Mouse (Mus musculus): ENCODE data around the gene Zfp12. TPM values are rescaled to one million over a fixed set of nuclear protein-coding genes. Genes with fewer than 3 reads are reported as not detected.

The Zfp12 gene
- total RNA-seq, 1 experiment: 8.6 TPM

GRCm38 (mm10) chr5:143226790-143227189 is 8.2 kb upstream of the Zfp12 start, which contains the start of gene Spdye4a:
Gene Spdye4a, minus strand, starts transcription at chr5:143226890.
- H3K4me3 ChIP-seq (ENCODE audit: insufficient read depth in 1 of 2, low read depth in 1 of 2, low read length in 2 of 2, poor library complexity in 1 of 2, severe bottlenecking in 1 of 2): no peak within 1 kb of the TSS
- in situ Hi-C loops (cut with MboI; ENCODE audit: low sequenced_read_pairs in 2 of 2, unreplicated experiment in 2 of 2): no loop called here
- H3K36me3 ChIP-seq (ENCODE audit: control insufficient read depth, insufficient read depth, low read length, poor library complexity, severe bottlenecking): no peaks in the 10 kb centered on the region
- H3K27ac ChIP-seq (ENCODE audit: insufficient read depth, low read depth, low read length, poor library complexity, severe bottlenecking): no peak within 1 kb of the TSS
- TF ChIP-seq HCFC1 (IDR thresholded peaks at IDR 0.05; ENCODE audit: borderline replicate concordance, insufficient read depth, low read length) (no peak), ZC3H11A (IDR thresholded peaks at IDR 0.05; ENCODE audit: borderline replicate concordance, low read depth, low read length) (no peak), ZNF384 (IDR thresholded peaks at IDR 0.05; ENCODE audit: low read depth, low read length) (no peak), CHD2 (IDR thresholded peaks at IDR 0.05; ENCODE audit: low read depth, low read length) (no peak), MAFK (IDR thresholded peaks at IDR 0.05; ENCODE audit: insufficient read depth, low read depth, low read length) (no peak)
- DNase-seq (ENCODE audit: low read depth, low spot score): no peak
- H3K9ac ChIP-seq (ENCODE audit: insufficient read depth, low read depth, low read length, poor library complexity, severe bottlenecking): no peak within 1 kb of the TSS
- H3K4me1 ChIP-seq (ENCODE audit: control insufficient read depth in 2 of 2, insufficient read depth in 2 of 2, low read length in 2 of 2, poor library complexity in 1 of 2): no peaks in the 10 kb centered on the region
- H3K9me3 ChIP-seq (ENCODE audit: control insufficient read depth, insufficient read depth, low read depth, low read length): no peaks in the 10 kb centered on the region

GRCm38 (mm10) chr5:143236036-143236435 is 1.1 kb downstream of the Zfp12 start:
- no peak for DNase-seq (ENCODE audit: low read depth, low spot score)
- Histone ChIP-seq H3K9ac (ENCODE audit: insufficient read depth, low read depth, low read length, poor library complexity, severe bottlenecking) (no peak overlapping the region), H3K4me1 (ENCODE audit: control insufficient read depth in 2 of 2, insufficient read depth in 2 of 2, low read length in 2 of 2, poor library complexity in 1 of 2) (peaks cover 0 to 2% of the 10 kb centered on the region in 2 experiments; a peak in 1 of 4 replicates), H3K27ac (ENCODE audit: insufficient read depth, low read depth, low read length, poor library complexity, severe bottlenecking) (no peak overlapping the region), H3K4me3 (ENCODE audit: insufficient read depth in 1 of 2, low read depth in 1 of 2, low read length in 2 of 2, poor library complexity in 1 of 2, severe bottlenecking in 1 of 2) (0 out of 4 replicates have a peak overlapping the region, but pooled peaks of 1 of the 2 experiments have one; percentile 66), H3K36me3 (ENCODE audit: control insufficient read depth, insufficient read depth, low read length, poor library complexity, severe bottlenecking) (peaks cover 1% of the 10 kb centered on the region; the same call in 1 of the 2 replicates), H3K9me3 (ENCODE audit: control insufficient read depth, insufficient read depth, low read depth, low read length) (no peaks in the 10 kb centered on the region)
- in situ Hi-C loops (cut with MboI; ENCODE audit: low sequenced_read_pairs in 2 of 2, unreplicated experiment in 2 of 2): no loop called here
- TF ChIP-seq CHD2 (IDR thresholded peaks at IDR 0.05; ENCODE audit: low read depth, low read length) (no peak), HCFC1 (IDR thresholded peaks at IDR 0.05; ENCODE audit: borderline replicate concordance, insufficient read depth, low read length) (no peak), ZNF384 (IDR thresholded peaks at IDR 0.05; ENCODE audit: low read depth, low read length) (no peak), MAFK (IDR thresholded peaks at IDR 0.05; ENCODE audit: insufficient read depth, low read depth, low read length) (no peak), ZC3H11A (IDR thresholded peaks at IDR 0.05; ENCODE audit: borderline replicate concordance, low read depth, low read length) (no peak)

- H3K4me1 ChIP-seq (ENCODE audit: control insufficient read depth in 2 of 2, insufficient read depth in 2 of 2, low read length in 2 of 2, poor library complexity in 1 of 2): no peaks in the 10 kb centered on the region
- H3K4me3 ChIP-seq (ENCODE audit: insufficient read depth in 1 of 2, low read depth in 1 of 2, low read length in 2 of 2, poor library complexity in 1 of 2, severe bottlenecking in 1 of 2): no peak overlapping the region
- no peak overlapping the region for H3K9ac ChIP-seq (ENCODE audit: insufficient read depth, low read depth, low read length, poor library complexity, severe bottlenecking)
- H3K27ac ChIP-seq (ENCODE audit: insufficient read depth, low read depth, low read length, poor library complexity, severe bottlenecking): no peak overlapping the region
- DNase-seq (ENCODE audit: low read depth, low spot score): no peak
- in situ Hi-C loops (cut with MboI; ENCODE audit: low sequenced_read_pairs in 2 of 2, unreplicated experiment in 2 of 2): no loop called here
- H3K9me3 ChIP-seq (ENCODE audit: control insufficient read depth, insufficient read depth, low read depth, low read length): no peaks in the 10 kb centered on the region
- peaks cover 40% of the 10 kb centered on the region for H3K36me3 ChIP-seq (ENCODE audit: control insufficient read depth, insufficient read depth, low read length, poor library complexity, severe bottlenecking)
- no peak for TF ChIP-seq CHD2 (IDR thresholded peaks at IDR 0.05; ENCODE audit: low read depth, low read length)
- no peak for TF ChIP-seq ZNF384 (IDR thresholded peaks at IDR 0.05; ENCODE audit: low read depth, low read length)
- no peak for TF ChIP-seq ZC3H11A (IDR thresholded peaks at IDR 0.05; ENCODE audit: borderline replicate concordance, low read depth, low read length)
- TF ChIP-seq HCFC1 (IDR thresholded peaks at IDR 0.05; ENCODE audit: borderline replicate concordance, insufficient read depth, low read length): no peak
- no peak for TF ChIP-seq MAFK (IDR thresholded peaks at IDR 0.05; ENCODE audit: insufficient read depth, low read depth, low read length)
Measured at GRCm38 (mm10) chr5:143244926-143245325, 10.0 kb downstream of the Zfp12 start.

DNA sequence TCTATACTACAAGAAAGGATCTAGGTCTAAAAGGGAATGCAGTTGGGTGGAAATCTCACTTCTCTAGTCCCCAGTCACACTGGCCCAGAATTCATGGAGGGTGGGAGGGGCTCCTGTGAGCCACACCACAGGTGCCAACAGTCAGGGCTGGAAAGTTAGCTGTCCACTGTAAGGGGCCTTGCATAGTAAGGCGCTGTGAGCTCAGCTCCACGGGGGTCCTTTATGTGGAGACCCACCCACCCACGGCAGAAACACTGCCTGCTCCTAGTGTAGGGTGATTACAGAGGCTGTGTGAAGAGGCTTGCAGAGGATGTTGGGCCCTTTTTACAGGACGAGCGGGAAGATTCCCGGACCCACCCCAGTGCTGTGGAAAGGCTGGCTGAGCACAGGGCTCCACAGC is 17.1 kb downstream of the Zfp12 start:
- Histone ChIP-seq H3K9ac (ENCODE audit: insufficient read depth, low read depth, low read length, poor library complexity, severe bottlenecking) (no peak overlapping the region), H3K36me3 (ENCODE audit: control insufficient read depth, insufficient read depth, low read length, poor library complexity, severe bottlenecking) (peaks cover 7% of the 10 kb centered on the region; the same call in 1 of the 2 replicates), H3K9me3 (ENCODE audit: control insufficient read depth, insufficient read depth, low read depth, low read length) (no peaks in the 10 kb centered on the region), H3K27ac (ENCODE audit: insufficient read depth, low read depth, low read length, poor library complexity, severe bottlenecking) (no peak overlapping the region), H3K4me3 (ENCODE audit: insufficient read depth in 1 of 2, low read depth in 1 of 2, low read length in 2 of 2, poor library complexity in 1 of 2, severe bottlenecking in 1 of 2) (no peak overlapping the region), H3K4me1 (ENCODE audit: control insufficient read depth in 2 of 2, insufficient read depth in 2 of 2, low read length in 2 of 2, poor library complexity in 1 of 2) (no peaks in the 10 kb centered on the region)
- no peak for DNase-seq (ENCODE audit: low read depth, low spot score)
- TF ChIP-seq MAFK (IDR thresholded peaks at IDR 0.05; ENCODE audit: insufficient read depth, low read depth, low read length): no peak
- no peak for TF ChIP-seq HCFC1 (IDR thresholded peaks at IDR 0.05; ENCODE audit: borderline replicate concordance, insufficient read depth, low read length)
- TF ChIP-seq ZNF384 (IDR thresholded peaks at IDR 0.05; ENCODE audit: low read depth, low read length): no peak
- in situ Hi-C loops (cut with MboI; ENCODE audit: low sequenced_read_pairs in 2 of 2, unreplicated experiment in 2 of 2): no loop called here

DNA sequence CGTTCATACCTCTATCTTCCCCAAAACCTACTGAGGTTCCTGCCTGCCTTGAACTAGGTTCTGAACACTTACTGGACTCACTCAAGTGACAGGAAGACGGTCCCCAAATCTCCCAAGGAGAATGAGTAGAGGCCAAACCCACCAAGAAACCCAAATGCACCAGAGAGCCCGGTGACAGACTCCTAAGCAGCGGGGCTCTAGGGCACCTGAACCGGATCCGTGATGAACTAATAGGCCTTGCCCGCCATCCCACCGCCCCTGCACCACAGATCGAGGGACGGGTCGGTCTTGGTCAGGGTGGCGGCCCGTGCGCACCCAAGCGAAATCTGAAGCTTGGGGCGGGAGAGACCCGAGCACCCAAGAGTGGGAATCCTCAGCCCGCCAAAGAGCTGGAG is 17.8 kb downstream of the Zfp12 start:
- in situ Hi-C loops (cut with MboI; ENCODE audit: low sequenced_read_pairs in 2 of 2, unreplicated experiment in 2 of 2): no loop called here
- H3K4me3 ChIP-seq (ENCODE audit: insufficient read depth in 1 of 2, low read depth in 1 of 2, low read length in 2 of 2, poor library complexity in 1 of 2, severe bottlenecking in 1 of 2): peak overlapping the region; percentile 61 to 63

More for the DNA sequence above, 17.8 kb downstream of the Zfp12 start:
- DNase-seq (ENCODE audit: low read depth, low spot score): no peak
- Histone ChIP-seq H3K27ac (ENCODE audit: insufficient read depth, low read depth, low read length, poor library complexity, severe bottlenecking) (no peak overlapping the region), H3K36me3 (ENCODE audit: control insufficient read depth, insufficient read depth, low read length, poor library complexity, severe bottlenecking) (peaks cover 5% of the 10 kb centered on the region; the same call in 1 of the 2 replicates), H3K9me3 (ENCODE audit: control insufficient read depth, insufficient read depth, low read depth, low read length) (no peaks in the 10 kb centered on the region), H3K4me1 (ENCODE audit: control insufficient read depth in 2 of 2, insufficient read depth in 2 of 2, low read length in 2 of 2, poor library complexity in 1 of 2) (no peaks in the 10 kb centered on the region), H3K9ac (ENCODE audit: insufficient read depth, low read depth, low read length, poor library complexity, severe bottlenecking) (peak overlapping the region; percentile 28)
- no peak for TF ChIP-seq HCFC1 (IDR thresholded peaks at IDR 0.05; ENCODE audit: borderline replicate concordance, insufficient read depth, low read length)
- TF ChIP-seq ZNF384 (IDR thresholded peaks at IDR 0.05; ENCODE audit: low read depth, low read length): no peak
- no peak for TF ChIP-seq ZC3H11A (IDR thresholded peaks at IDR 0.05; ENCODE audit: borderline replicate concordance, low read depth, low read length)
- no peak for TF ChIP-seq CHD2 (IDR thresholded peaks at IDR 0.05; ENCODE audit: low read depth, low read length)
- no peak for TF ChIP-seq MAFK (IDR thresholded peaks at IDR 0.05; ENCODE audit: insufficient read depth, low read depth, low read length)

All from ES-E14 (cell line).